Mouse (Mus musculus): ENCODE data around the gene Crcp. TPM values are rescaled to one million over a fixed set of nuclear protein-coding genes. Genes with fewer than 3 reads are reported as not detected.
A peak's percentile ranks its signal among the peaks of the same experiment; 100 is the strongest.

Gene Crcp
- polyA plus RNA-seq, 1 experiment: 9.7 TPM

- Histone ChIP-seq H3K36me3 (ENCODE audit: control insufficient read depth, insufficient read depth, low read length) (peaks cover 36% of the 10 kb centered on the region), H3K27me3 (ENCODE audit: control insufficient read depth, insufficient read depth, low read length) (no peaks in the 10 kb centered on the region), H3K27ac (ENCODE audit: insufficient read depth, low read depth, low read length) (no peak overlapping the region), H3K4me3 (ENCODE audit: low read depth, low read length) (no peak overlapping the region), H3K4me1 (ENCODE audit: control insufficient read depth, insufficient read depth, insufficient read length, low read length) (no peaks in the 10 kb centered on the region; the same call in 1 of the 2 replicates)
- 69% methylated on average over 19 of the region's 19 CpGs for WGBS
- TF ChIP-seq POLR2A (IDR thresholded peaks at IDR 0.05; ENCODE audit: low read depth, low read length): no peak
- peak; percentile 80; the same call in 1 of the 2 replicates for TF ChIP-seq CTCF (IDR thresholded peaks at IDR 0.05; ENCODE audit: extremely low read depth, insufficient read length, insufficient replicate concordance, low read depth, low read length)
These were observed 8.8 kb downstream of the Crcp start for GRCm38 (mm10) chr5:130037752-130038455.

DNA sequence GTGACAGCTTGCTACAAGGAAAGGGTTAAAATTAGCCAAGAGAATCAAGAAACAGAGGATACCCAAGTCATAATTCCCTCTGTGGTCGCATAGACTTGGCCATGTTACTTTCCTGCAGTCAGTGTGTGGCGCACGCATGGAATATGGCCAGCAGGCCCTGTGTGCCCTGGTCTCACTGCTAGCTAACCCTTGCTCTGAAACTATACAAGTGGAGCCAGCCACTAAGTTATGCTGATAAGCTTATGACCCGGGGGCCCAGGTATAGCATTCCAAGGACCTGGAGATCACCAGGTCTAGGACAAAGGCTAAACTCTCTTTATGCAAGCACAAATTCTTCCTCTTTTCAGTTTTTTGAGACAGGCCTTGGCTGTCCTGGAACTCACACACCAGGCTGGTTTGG is 11.7 kb downstream of the Crcp start:
- no peak overlapping the region for H3K4me3 ChIP-seq (ENCODE audit: low read depth, low read length)
- no peaks in the 10 kb centered on the region; the same call in 1 of the 2 replicates for H3K4me1 ChIP-seq (ENCODE audit: control insufficient read depth, insufficient read depth, insufficient read length, low read length)
- peaks cover 40% of the 10 kb centered on the region for H3K36me3 ChIP-seq (ENCODE audit: control insufficient read depth, insufficient read depth, low read length)
- no peak for TF ChIP-seq CTCF (IDR thresholded peaks at IDR 0.05; ENCODE audit: extremely low read depth, insufficient read length, insufficient replicate concordance, low read depth, low read length)
- no peak for TF ChIP-seq POLR2A (IDR thresholded peaks at IDR 0.05; ENCODE audit: low read depth, low read length)
- H3K27ac ChIP-seq (ENCODE audit: insufficient read depth, low read depth, low read length): no peak overlapping the region
- H3K27me3 ChIP-seq (ENCODE audit: control insufficient read depth, insufficient read depth, low read length): no peaks in the 10 kb centered on the region
- WGBS: 82% methylated on average over 4 of the region's 4 CpGs

DNA sequence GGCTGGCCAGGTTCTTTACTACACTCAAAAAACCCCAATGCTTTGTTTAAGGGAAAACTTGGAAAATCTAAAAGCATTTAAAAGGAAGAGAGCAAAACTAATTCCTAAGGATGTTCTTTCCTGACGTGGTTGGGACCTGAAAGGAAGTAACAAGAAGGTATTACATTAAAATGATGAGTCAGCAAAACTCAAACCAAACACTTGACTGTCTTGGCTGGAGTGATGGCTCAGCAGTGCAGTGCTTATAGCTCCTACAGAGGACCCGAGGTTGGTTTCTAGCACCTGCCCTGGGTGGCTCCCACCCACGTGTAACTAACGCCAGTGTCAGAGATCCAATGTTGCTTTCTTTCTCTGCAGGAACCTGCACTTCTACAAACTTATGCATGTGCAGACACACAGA is 12.2 kb downstream of the Crcp start:
- peaks cover 42% of the 10 kb centered on the region for H3K36me3 ChIP-seq (ENCODE audit: control insufficient read depth, insufficient read depth, low read length)
- no peaks in the 10 kb centered on the region for H3K27me3 ChIP-seq (ENCODE audit: control insufficient read depth, insufficient read depth, low read length)
- H3K4me3 ChIP-seq (ENCODE audit: low read depth, low read length): no peak overlapping the region
- WGBS: 76% methylated on average over 4 of the region's 4 CpGs
- H3K4me1 ChIP-seq (ENCODE audit: control insufficient read depth, insufficient read depth, insufficient read length, low read length): no peaks in the 10 kb centered on the region; the same call in 1 of the 2 replicates
- H3K27ac ChIP-seq (ENCODE audit: insufficient read depth, low read depth, low read length): no peak overlapping the region
- no peak for TF ChIP-seq POLR2A (IDR thresholded peaks at IDR 0.05; ENCODE audit: low read depth, low read length)
- no peak for TF ChIP-seq CTCF (IDR thresholded peaks at IDR 0.05; ENCODE audit: extremely low read depth, insufficient read length, insufficient replicate concordance, low read depth, low read length)

- 80% methylated on average over 3 of the region's 3 CpGs for WGBS
- Histone ChIP-seq H3K36me3 (ENCODE audit: control insufficient read depth, insufficient read depth, low read length) (peaks cover 53% of the 10 kb centered on the region), H3K4me3 (ENCODE audit: low read depth, low read length) (no peak overlapping the region), H3K27ac (ENCODE audit: insufficient read depth, low read depth, low read length) (0 out of 2 replicates have a peak overlapping the region, but pooled peaks have one; percentile 1), H3K27me3 (ENCODE audit: control insufficient read depth, insufficient read depth, low read length) (no peaks in the 10 kb centered on the region), H3K4me1 (ENCODE audit: control insufficient read depth, insufficient read depth, insufficient read length, low read length) (no peaks in the 10 kb centered on the region)
- TF ChIP-seq POLR2A (IDR thresholded peaks at IDR 0.05; ENCODE audit: low read depth, low read length): no peak
- no peak for TF ChIP-seq CTCF (IDR thresholded peaks at IDR 0.05; ENCODE audit: extremely low read depth, insufficient read length, insufficient replicate concordance, low read depth, low read length)
These were observed 14.7 kb downstream of the Crcp start for GRCm38 (mm10) chr5:130043741-130044140.

DNA sequence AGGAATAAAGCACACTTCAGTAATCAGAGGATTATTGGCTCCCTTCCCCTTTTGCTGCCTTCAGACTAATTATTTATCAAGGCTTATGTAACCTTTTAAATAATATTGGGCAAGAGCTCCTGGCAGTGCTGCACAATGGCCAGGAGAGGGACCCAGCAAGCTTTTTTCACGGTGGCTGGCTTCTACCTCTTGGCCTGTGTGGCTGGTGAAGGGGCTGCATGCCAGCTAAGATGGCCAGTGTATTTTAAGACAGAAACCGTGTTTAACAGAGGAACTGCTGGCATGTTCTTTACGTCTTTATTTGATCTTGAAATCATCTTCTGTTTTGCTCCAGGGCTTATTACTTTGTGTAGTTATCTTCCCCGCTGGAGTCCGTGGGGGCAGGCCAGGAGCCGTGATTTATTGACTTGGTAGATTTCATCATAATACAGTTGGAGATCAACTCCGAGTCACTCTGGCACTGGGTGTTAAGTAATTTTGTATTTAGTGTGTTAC is 15.2 kb downstream of the Crcp start:
- 55% methylated on average over 7 of the region's 7 CpGs for WGBS
- no peaks in the 10 kb centered on the region for H3K27me3 ChIP-seq (ENCODE audit: control insufficient read depth, insufficient read depth, low read length)
- TF ChIP-seq CTCF (IDR thresholded peaks at IDR 0.05; ENCODE audit: extremely low read depth, insufficient read length, insufficient replicate concordance, low read depth, low read length) (peak; percentile 53; the same call in 1 of the 2 replicates), POLR2A (IDR thresholded peaks at IDR 0.05; ENCODE audit: low read depth, low read length) (no peak)
- peaks cover 55% of the 10 kb centered on the region for H3K36me3 ChIP-seq (ENCODE audit: control insufficient read depth, insufficient read depth, low read length)
- H3K4me1 ChIP-seq (ENCODE audit: control insufficient read depth, insufficient read depth, insufficient read length, low read length): no peaks in the 10 kb centered on the region
- H3K4me3 ChIP-seq (ENCODE audit: low read depth, low read length): no peak overlapping the region
- no peak overlapping the region for H3K27ac ChIP-seq (ENCODE audit: insufficient read depth, low read depth, low read length)

GRCm38 (mm10) chr5:130046100-130046499 is 17.0 kb downstream of the Crcp start:
- no peak overlapping the region for H3K27ac ChIP-seq (ENCODE audit: insufficient read depth, low read depth, low read length)
- H3K36me3 ChIP-seq (ENCODE audit: control insufficient read depth, insufficient read depth, low read length): peaks cover 49% of the 10 kb centered on the region
- H3K4me1 ChIP-seq (ENCODE audit: control insufficient read depth, insufficient read depth, insufficient read length, low read length): no peaks in the 10 kb centered on the region
- H3K27me3 ChIP-seq (ENCODE audit: control insufficient read depth, insufficient read depth, low read length): no peaks in the 10 kb centered on the region
- 91% methylated on average over 7 of the region's 7 CpGs for WGBS
- H3K4me3 ChIP-seq (ENCODE audit: low read depth, low read length): no peak overlapping the region
- TF ChIP-seq CTCF (IDR thresholded peaks at IDR 0.05; ENCODE audit: extremely low read depth, insufficient read length, insufficient replicate concordance, low read depth, low read length) (no peak), POLR2A (IDR thresholded peaks at IDR 0.05; ENCODE audit: low read depth, low read length) (no peak)

DNA sequence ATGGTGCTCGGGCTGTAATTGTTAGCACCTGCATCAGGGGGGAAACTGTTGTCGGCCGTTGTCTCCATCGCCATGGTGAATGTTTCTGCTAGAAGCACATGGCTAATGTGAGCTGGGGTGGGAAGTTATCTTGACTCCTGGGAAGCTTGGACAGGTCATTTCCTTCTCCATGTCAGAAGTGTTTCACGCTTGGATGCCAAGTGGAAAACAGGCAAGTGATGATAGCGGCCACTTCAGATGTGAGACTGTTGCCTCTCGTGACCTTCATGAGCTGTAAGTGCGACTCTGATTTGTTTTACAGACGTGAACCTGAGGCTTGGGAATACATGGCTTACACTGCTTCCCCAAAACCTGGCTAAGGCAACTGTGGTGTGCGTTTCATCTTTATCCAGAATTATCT is 17.5 kb downstream of the Crcp start:
- Histone ChIP-seq H3K4me3 (ENCODE audit: low read depth, low read length) (no peak overlapping the region), H3K27ac (ENCODE audit: insufficient read depth, low read depth, low read length) (no peak overlapping the region), H3K27me3 (ENCODE audit: control insufficient read depth, insufficient read depth, low read length) (no peaks in the 10 kb centered on the region), H3K4me1 (ENCODE audit: control insufficient read depth, insufficient read depth, insufficient read length, low read length) (no peaks in the 10 kb centered on the region), H3K36me3 (ENCODE audit: control insufficient read depth, insufficient read depth, low read length) (peaks cover 52% of the 10 kb centered on the region)
- 94% methylated on average over 10 of the region's 10 CpGs for WGBS
- TF ChIP-seq POLR2A (IDR thresholded peaks at IDR 0.05; ENCODE audit: low read depth, low read length): no peak
- TF ChIP-seq CTCF (IDR thresholded peaks at IDR 0.05; ENCODE audit: extremely low read depth, insufficient read length, insufficient replicate concordance, low read depth, low read length): no peak
